Mouse (Mus musculus) liver, embryonic 14 days (tissue): ENCODE results near the gene Cd28. TPM values are rescaled to one million over a fixed set of nuclear protein-coding genes. Genes with fewer than 3 reads are reported as not detected.

Experiments used
- polyA plus RNA-seq: library from polyadenylated mRNA; depleted of rRNA; stranded (reverse); fragments of >200 nt; gene quantifications from 2 replicates; pipeline ENCODE4 v1.2.3, GENCODE M21; 2012; rRNA removed

Gene Cd28
- 0.06 TPM in 2 replicates for polyA plus RNA-seq

GRCm38 (mm10) chr1:60716567-60716966, at the start of gene Cd28:
Gene Cd28, plus strand, starts transcription at chr1:60716800.

Other genes with a start within 250 kb of the Cd28 start
- 12.7 and 13.2 TPM in 2 replicates for gene Raph1, start 149.7 kb upstream of the Cd28 start, polyA plus RNA-seq
- not detected in 2 replicates for gene Ctla4, start 170.2 kb downstream of the Cd28 start, polyA plus RNA-seq